20 mouse cellular contexts compared by ENCODE assay signal in the genomic region with DNA sequence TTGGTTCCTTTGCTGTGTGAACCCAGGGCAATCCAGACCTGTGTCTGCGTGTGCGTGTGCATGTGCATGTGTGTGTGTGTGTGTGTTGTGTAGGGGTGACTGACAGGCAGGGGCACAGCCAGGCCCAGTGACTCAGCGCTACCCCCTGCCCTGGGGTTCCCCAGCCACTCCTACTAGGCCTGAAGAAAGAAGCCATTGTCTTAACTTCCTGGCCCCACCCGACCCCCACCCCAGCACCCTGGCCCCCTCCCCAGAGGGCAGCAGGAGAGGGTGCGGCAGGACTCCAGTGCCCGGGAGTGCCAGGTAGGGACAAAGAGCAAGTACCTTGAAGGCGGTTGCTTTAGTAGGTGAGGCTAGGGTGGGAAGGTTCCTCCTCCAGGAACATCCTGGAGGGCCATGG. TPM values are rescaled to one million over a fixed set of nuclear protein-coding genes. Genes with fewer than 3 reads are reported as not detected.
DNase-seq lines count a peak whose midpoint lies in the region; ATAC-seq and TF ChIP-seq lines count a peak whose summit lies in the region.
"Had no signal": no experiment of that assay in that cellular context is flagged by ENCODE, and none has a peak within 500 bp of the region (broad histone marks: within the 10 kb centered on the region; RNA-seq: fewer than 3 reads in every experiment).

No protein-coding gene starts in this region.

- peaks cover 87% of the 10 kb centered on the region for H3K36me3 ChIP-seq in limb, embryonic 12.5 days
- peaks cover 98% of the 10 kb centered on the region for H3K36me3 ChIP-seq in limb, embryonic 10.5 days
- H3K36me3 ChIP-seq in G1E (replicated peaks): peaks cover 98% of the 10 kb centered on the region
- H3K36me3 ChIP-seq in small intestine, adult 2 months (ENCODE audit: control insufficient read depth, insufficient read depth, low read length): peaks cover 72% of the 10 kb centered on the region

- no peak for ATAC-seq in limb, embryonic 12.5 days (ENCODE audit: insufficient number of reproducible peaks, insufficient read depth, low FRiP score, low TSS enrichment, low read depth)
- no peak; the same call in 1 of the 2 replicates for ATAC-seq in G1E (ENCODE audit: extremely low read depth, insufficient number of reproducible peaks, low FRiP score, poor library complexity, severe bottlenecking)

- no peak overlapping the region for H3K9ac ChIP-seq in limb, embryonic 12.5 days (replicated peaks)

- DNase-seq in limb, embryonic 10.5 days (ENCODE audit: low spot score): no peak
- DNase-seq in G1E (ENCODE audit: low spot score): no peak
- no peak for DNase-seq in kidney, postnatal 36 days
- no peak for DNase-seq in kidney, adult 9 months
- DNase-seq in kidney, postnatal 10 days: no peak
- DNase-seq: cerebellum, postnatal 25 days; heart, adult 18-20 months; kidney, adult 2 months; midbrain, embryonic 14.5 days; retina, postnatal 1 day; thymus, adult 2 months had no signal

- 89% methylated on average over 7 of the region's 7 CpGs for WGBS in limb, embryonic 12.5 days
- 93% methylated on average over 7 of the region's 7 CpGs for WGBS in limb, embryonic 10.5 days
- 23% methylated on average over 7 of the region's 7 CpGs for WGBS in small intestine, adult 2 months

- H3K27me3 ChIP-seq in limb, embryonic 12.5 days: no peaks in the 10 kb centered on the region
- H3K27me3 ChIP-seq in limb, embryonic 10.5 days (ENCODE audit: low read depth, poor library complexity, severe bottlenecking): no peaks in the 10 kb centered on the region
- no peaks in the 10 kb centered on the region for H3K27me3 ChIP-seq in G1E (ENCODE audit: insufficient read depth, low read length)
- H3K27me3 ChIP-seq in small intestine, adult 2 months (ENCODE audit: control insufficient read depth, insufficient read depth, low read length): no peaks in the 10 kb centered on the region

- no peak for TF ChIP-seq POLR2A in embryonic fibroblast, embryonic 13.5 days (IDR thresholded peaks at IDR 0.05; ENCODE audit: low read depth, low read length)
- TF ChIP-seq POLR2A in small intestine, adult 2 months (IDR thresholded peaks at IDR 0.05; ENCODE audit: low read depth, low read length): no peak

- no peak for TF ChIP-seq CTCF in G1E (IDR thresholded peaks at IDR 0.05; ENCODE audit: low read depth, low read length)
- TF ChIP-seq CTCF in embryonic fibroblast, embryonic 13.5 days (IDR thresholded peaks at IDR 0.05; ENCODE audit: borderline replicate concordance, insufficient read depth, low read length): no peak
- no peak for TF ChIP-seq CTCF in small intestine, adult 2 months (IDR thresholded peaks at IDR 0.05; ENCODE audit: extremely low read depth, insufficient read length, insufficient replicate concordance, low read depth, low read length)

- H3K4me2 ChIP-seq in limb, embryonic 12.5 days: no peak overlapping the region

- peaks cover 17% of the 10 kb centered on the region for H3K4me1 ChIP-seq in limb, embryonic 12.5 days (replicated peaks)
- H3K4me1 ChIP-seq in limb, embryonic 10.5 days: peaks cover 38% of the 10 kb centered on the region
- H3K4me1 ChIP-seq in G1E (ENCODE audit: insufficient read depth, low read depth, low read length): peaks cover 83% of the 10 kb centered on the region
- H3K4me1 ChIP-seq in embryonic fibroblast, embryonic 13.5 days (ENCODE audit: control insufficient read depth, insufficient read depth, low read length): peaks cover 16% of the 10 kb centered on the region
- H3K4me1 ChIP-seq in small intestine, adult 2 months (ENCODE audit: control insufficient read depth, insufficient read depth, insufficient read length, low read length): peaks cover 52% of the 10 kb centered on the region

- H3K27ac ChIP-seq in limb, embryonic 12.5 days: 0 out of 2 replicates have a peak overlapping the region, but pooled peaks have one; percentile 41
- no peak overlapping the region for H3K27ac ChIP-seq in limb, embryonic 10.5 days
- peak overlapping the region; percentile 70 for H3K27ac ChIP-seq in embryonic fibroblast, embryonic 13.5 days (ENCODE audit: insufficient read depth, low read length)
- H3K27ac ChIP-seq in small intestine, adult 2 months (ENCODE audit: insufficient read depth, low read depth, low read length): peak overlapping the region; percentile 85

- H3K4me3 ChIP-seq in limb, embryonic 12.5 days (replicated peaks): no peak overlapping the region
- H3K4me3 ChIP-seq in limb, embryonic 10.5 days: no peak overlapping the region
- peak overlapping the region; percentile 56; the same call in 1 of the 2 replicates for H3K4me3 ChIP-seq in G1E (ENCODE audit: low read depth, low read length)
- H3K4me3 ChIP-seq in embryonic fibroblast, embryonic 13.5 days (ENCODE audit: insufficient read depth, low read length): no peak overlapping the region
- H3K4me3 ChIP-seq in small intestine, adult 2 months (ENCODE audit: low read depth, low read length): peak overlapping the region; percentile 48
- H3K4me3 ChIP-seq: erythroblast, embryonic 14.5 days had no signal

- no peaks in the 10 kb centered on the region for H3K9me3 ChIP-seq in limb, embryonic 12.5 days
- no peaks in the 10 kb centered on the region for H3K9me3 ChIP-seq in limb, embryonic 10.5 days (replicated peaks)
- peaks cover 23% of the 10 kb centered on the region for H3K9me3 ChIP-seq in G1E (replicated peaks)

RNA-seq across cellular contexts. Expression of a gene that starts 10.8 kb away (rescaled TPM):
- polyA plus RNA-seq in limb, embryonic 12.5 days (2016; fragmentation: Nextera tagmentation; extraction: Ambion mirVana): 19.0 and 19.7 TPM in 2 replicates
- 9.6 and 11.7 TPM in 2 replicates for polyA plus RNA-seq in limb, embryonic 10.5 days (2016; fragmentation: Nextera tagmentation; extraction: Ambion mirVana)
- total RNA-seq in G1E (2014; fragmentation: Nextera tagmentation): 27.7 and 31.1 TPM in 2 replicates
- total RNA-seq in G1E (2017): 6.4 and 7.1 TPM in 2 replicates
- 75.7 and 79.1 TPM in 2 replicates for polyA plus RNA-seq in G1E (2012)
- 16.9 and 23.5 TPM in 2 replicates for polyA plus RNA-seq in embryonic fibroblast, embryonic 13.5 days (2011; ENCODE audit: insufficient read length, low read depth, missing spikeins)
- polyA plus RNA-seq in small intestine, adult 2 months (2012; rRNA removed): 94.8 and 187 TPM in 2 replicates

RNA-seq across cellular contexts. Expression of a gene that starts 21.9 kb away (rescaled TPM):
- 57.7 and 62.1 TPM in 2 replicates for polyA plus RNA-seq in limb, embryonic 12.5 days (2016; fragmentation: Nextera tagmentation; extraction: Ambion mirVana)
- 73.6 and 73.9 TPM in 2 replicates for polyA plus RNA-seq in limb, embryonic 10.5 days (2016; fragmentation: Nextera tagmentation; extraction: Ambion mirVana)
- total RNA-seq in G1E (2014; fragmentation: Nextera tagmentation) (28.6 and 34.4 TPM in 2 replicates), G1E (2017) (21.2 and 24.8 TPM in 2 replicates)
- 62.7 and 70.5 TPM in 2 replicates for polyA plus RNA-seq in G1E (2012)
- polyA plus RNA-seq in embryonic fibroblast, embryonic 13.5 days (2011; ENCODE audit: insufficient read length, low read depth, missing spikeins): 25.6 and 27.9 TPM in 2 replicates
- 29.1 and 53.3 TPM in 2 replicates for polyA plus RNA-seq in small intestine, adult 2 months (2012; rRNA removed)

RNA-seq across cellular contexts. Expression of a gene that starts 30.7 kb away (rescaled TPM):
- 524 and 544 TPM in 2 replicates for polyA plus RNA-seq in limb, embryonic 12.5 days (2016; fragmentation: Nextera tagmentation; extraction: Ambion mirVana)
- 575 and 611 TPM in 2 replicates for polyA plus RNA-seq in limb, embryonic 10.5 days (2016; fragmentation: Nextera tagmentation; extraction: Ambion mirVana)
- total RNA-seq in G1E (2014; fragmentation: Nextera tagmentation) (1,577 and 1,715 TPM in 2 replicates), G1E (2017) (1,676 and 1,695 TPM in 2 replicates)
- polyA plus RNA-seq in G1E (2012): 2,355 and 3,878 TPM in 2 replicates
- polyA plus RNA-seq in embryonic fibroblast, embryonic 13.5 days (2011; ENCODE audit: insufficient read length, low read depth, missing spikeins): 1,643 and 1,827 TPM in 2 replicates
- polyA plus RNA-seq in small intestine, adult 2 months (2012; rRNA removed): 755 and 1,606 TPM in 2 replicates

RNA-seq across cellular contexts. Expression of a gene that starts 37.0 kb away (rescaled TPM):
- 64.2 and 65.7 TPM in 2 replicates for polyA plus RNA-seq in limb, embryonic 12.5 days (2016; fragmentation: Nextera tagmentation; extraction: Ambion mirVana)
- polyA plus RNA-seq in limb, embryonic 10.5 days (2016; fragmentation: Nextera tagmentation; extraction: Ambion mirVana): 46.5 and 52.0 TPM in 2 replicates
- total RNA-seq in G1E (2014; fragmentation: Nextera tagmentation) (34.2 and 43.3 TPM in 2 replicates), G1E (2017) (39.3 and 40.8 TPM in 2 replicates)
- polyA plus RNA-seq in G1E (2012): 69.8 and 96.7 TPM in 2 replicates
- 48.4 and 51.2 TPM in 2 replicates for polyA plus RNA-seq in embryonic fibroblast, embryonic 13.5 days (2011; ENCODE audit: insufficient read length, low read depth, missing spikeins)
- 102 and 228 TPM in 2 replicates for polyA plus RNA-seq in small intestine, adult 2 months (2012; rRNA removed)

RNA-seq across cellular contexts. Expression of a gene that starts 37.9 kb away (rescaled TPM):
- not detected in 2 replicates for polyA plus RNA-seq in limb, embryonic 12.5 days (2016; fragmentation: Nextera tagmentation; extraction: Ambion mirVana)
- not detected in 2 replicates for polyA plus RNA-seq in limb, embryonic 10.5 days (2016; fragmentation: Nextera tagmentation; extraction: Ambion mirVana)
- total RNA-seq in G1E (2014; fragmentation: Nextera tagmentation) (not detected in 2 replicates), G1E (2017) (not detected in 2 replicates)
- not detected in 2 replicates for polyA plus RNA-seq in G1E (2012)
- polyA plus RNA-seq in embryonic fibroblast, embryonic 13.5 days (2011; ENCODE audit: insufficient read length, low read depth, missing spikeins): not detected in 2 replicates
- not detected in 2 replicates for polyA plus RNA-seq in small intestine, adult 2 months (2012; rRNA removed)
- total RNA-seq: adrenal gland, postnatal 14 days; heart, adult 18-20 months; hematopoietic stem cell, adult 5-6 weeks; layer of hippocampus, adult 8-10 months had no signal
- polyA plus RNA-seq: erythroblast, embryonic 14.5 days; kidney, adult 2 months; limb, embryonic 11.5 days; midbrain, embryonic 14.5 days; neural tube, embryonic 11.5 days; thymus, adult 2 months had no signal

Comparison
In these comparisons a context has a peak if more than half of its experiments do, and no peak if none do; other contexts are left out.
1. H3K4me3 ChIP-seq: peak in G1E (single experiment) and small intestine, adult 2 months (single experiment); none in limb, embryonic 12.5 days (single experiment), limb, embryonic 10.5 days (single experiment) and embryonic fibroblast, embryonic 13.5 days (single experiment).